Mouse (Mus musculus): ENCODE data around the gene Asic4. TPM values are rescaled to one million over a fixed set of nuclear protein-coding genes. Genes with fewer than 3 reads are reported as not detected.

The Asic4 gene
- total and polyA plus RNA-seq, 2 experiments from 2014 or later: 54.8 to 180 TPM

DNA sequence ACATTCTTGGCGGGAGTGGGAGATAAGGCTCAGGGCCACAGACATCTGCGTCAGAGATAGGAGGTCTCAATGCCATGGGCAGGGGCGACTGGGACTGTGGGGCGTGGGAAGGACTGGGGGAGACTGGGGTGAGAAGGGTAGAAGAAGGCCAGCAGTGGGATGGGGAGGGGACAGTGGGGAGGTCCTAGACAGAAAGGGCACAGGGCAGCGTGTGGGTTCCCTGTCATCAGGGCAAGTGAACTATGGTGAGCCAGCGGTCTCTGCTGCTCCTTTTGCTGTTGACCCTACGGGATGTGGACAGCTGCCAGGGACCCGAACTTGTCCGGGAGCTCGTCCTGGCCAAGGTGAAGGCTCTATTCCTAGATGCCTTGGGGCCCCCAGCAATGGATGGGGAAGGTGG, 56.8 kb downstream of the Asic4 start, which contains the start of gene Inha:
Gene Inha (plus strand): TSS at position 72 of the 400 bp plus-strand sequence.
- Histone ChIP-seq H3K4me2 (ENCODE audit: low read depth, low read length, poor library complexity, severe bottlenecking) (peak within 1 kb of the TSS; percentile 88), H3K4me3 (ENCODE audit: low read depth, low read length) (peak within 1 kb of the TSS; percentile 81), H3K9ac (replicated peaks; ENCODE audit: low read length, poor library complexity, severe bottlenecking) (peak within 1 kb of the TSS; percentile 93), H3K36me3 (ENCODE audit: insufficient read depth, low read length) (no peaks in the 10 kb centered on the region), H3K27ac (ENCODE audit: low read depth, low read length) (peak within 1 kb of the TSS; percentile 92), H3K9me3 (ENCODE audit: low read length) (no peaks in the 10 kb centered on the region), H3K4me1 (ENCODE audit: insufficient read depth, low read length) (peaks cover 4% of the 10 kb centered on the region; the same call in 1 of the 2 replicates), H3K27me3 (ENCODE audit: insufficient read depth, low read length) (no peaks in the 10 kb centered on the region)
- DNase-seq (ENCODE audit: low spot score): no peak
- no peak for TF ChIP-seq CTCF (IDR thresholded peaks at IDR 0.05)
- no peak for ATAC-seq (ENCODE audit: low FRiP score)
- 72% methylated on average over 10 of the region's 10 CpGs for WGBS

DNA sequence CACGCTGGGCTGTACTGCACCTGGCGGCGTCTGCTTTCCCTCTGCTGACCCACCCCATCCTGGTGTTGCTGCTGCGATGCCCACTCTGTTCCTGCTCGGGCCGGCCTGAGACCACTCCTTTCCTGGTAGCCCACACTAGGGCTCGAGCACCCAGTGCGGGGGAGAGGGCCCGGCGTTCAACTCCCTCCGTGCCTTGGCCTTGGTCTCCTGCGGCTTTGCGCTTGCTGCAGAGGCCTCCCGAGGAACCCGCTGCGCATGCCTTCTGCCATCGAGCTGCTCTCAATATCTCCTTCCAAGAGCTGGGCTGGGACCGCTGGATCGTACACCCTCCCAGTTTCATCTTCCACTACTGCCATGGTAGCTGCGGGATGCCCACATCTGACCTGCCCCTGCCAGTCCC, 59.4 kb downstream of the Asic4 start:
- Histone ChIP-seq H3K27ac (ENCODE audit: low read depth, low read length) (no peak overlapping the region), H3K4me3 (ENCODE audit: low read depth, low read length) (no peak overlapping the region), H3K4me2 (ENCODE audit: low read depth, low read length, poor library complexity, severe bottlenecking) (no peak overlapping the region), H3K9me3 (ENCODE audit: low read length) (no peaks in the 10 kb centered on the region), H3K9ac (replicated peaks; ENCODE audit: low read length, poor library complexity, severe bottlenecking) (no peak overlapping the region), H3K36me3 (ENCODE audit: insufficient read depth, low read length) (no peaks in the 10 kb centered on the region), H3K4me1 (ENCODE audit: insufficient read depth, low read length) (peaks cover 4% of the 10 kb centered on the region; the same call in 1 of the 2 replicates), H3K27me3 (ENCODE audit: insufficient read depth, low read length) (no peaks in the 10 kb centered on the region)
- no peak for TF ChIP-seq CTCF (IDR thresholded peaks at IDR 0.05)
- DNase-seq (ENCODE audit: low spot score): no peak
- WGBS: 53% methylated on average over 19 of the region's 20 CpGs
- no peak for ATAC-seq (ENCODE audit: low FRiP score)

DNA sequence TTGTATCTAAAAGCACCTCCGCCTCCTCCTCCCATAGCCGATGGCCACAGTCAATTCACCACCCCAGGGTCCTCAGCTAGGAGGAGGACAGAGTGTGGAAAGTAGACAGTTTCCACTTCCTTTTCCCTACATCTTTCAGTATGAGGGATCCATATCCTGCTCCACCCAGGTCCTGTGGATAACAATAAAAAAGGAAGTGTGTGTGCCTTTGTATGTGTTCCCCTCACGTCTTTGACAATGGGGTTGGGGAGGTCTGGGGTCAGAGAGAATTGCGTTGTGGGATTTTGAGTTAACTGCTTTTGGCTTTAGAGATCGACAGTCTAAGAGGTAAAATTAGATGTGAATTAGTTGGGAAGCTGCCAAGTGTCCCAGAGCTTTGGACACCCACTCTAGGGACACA, 59.9 kb downstream of the Asic4 start:
- no peak overlapping the region for H3K9ac ChIP-seq (replicated peaks; ENCODE audit: low read length, poor library complexity, severe bottlenecking)
- H3K4me2 ChIP-seq (ENCODE audit: low read depth, low read length, poor library complexity, severe bottlenecking): no peak overlapping the region
- 69% methylated on average over 5 of the region's 5 CpGs for WGBS
- no peaks in the 10 kb centered on the region for H3K36me3 ChIP-seq (ENCODE audit: insufficient read depth, low read length)
- no peak for TF ChIP-seq CTCF (IDR thresholded peaks at IDR 0.05)
- no peaks in the 10 kb centered on the region for H3K9me3 ChIP-seq (ENCODE audit: low read length)
- peaks cover 4% of the 10 kb centered on the region; the same call in 1 of the 2 replicates for H3K4me1 ChIP-seq (ENCODE audit: insufficient read depth, low read length)
- ATAC-seq (ENCODE audit: low FRiP score): no peak
- H3K4me3 ChIP-seq (ENCODE audit: low read depth, low read length): no peak overlapping the region
- DNase-seq (ENCODE audit: low spot score): no peak
- H3K27ac ChIP-seq (ENCODE audit: low read depth, low read length): no peak overlapping the region
- no peaks in the 10 kb centered on the region for H3K27me3 ChIP-seq (ENCODE audit: insufficient read depth, low read length)

DNA sequence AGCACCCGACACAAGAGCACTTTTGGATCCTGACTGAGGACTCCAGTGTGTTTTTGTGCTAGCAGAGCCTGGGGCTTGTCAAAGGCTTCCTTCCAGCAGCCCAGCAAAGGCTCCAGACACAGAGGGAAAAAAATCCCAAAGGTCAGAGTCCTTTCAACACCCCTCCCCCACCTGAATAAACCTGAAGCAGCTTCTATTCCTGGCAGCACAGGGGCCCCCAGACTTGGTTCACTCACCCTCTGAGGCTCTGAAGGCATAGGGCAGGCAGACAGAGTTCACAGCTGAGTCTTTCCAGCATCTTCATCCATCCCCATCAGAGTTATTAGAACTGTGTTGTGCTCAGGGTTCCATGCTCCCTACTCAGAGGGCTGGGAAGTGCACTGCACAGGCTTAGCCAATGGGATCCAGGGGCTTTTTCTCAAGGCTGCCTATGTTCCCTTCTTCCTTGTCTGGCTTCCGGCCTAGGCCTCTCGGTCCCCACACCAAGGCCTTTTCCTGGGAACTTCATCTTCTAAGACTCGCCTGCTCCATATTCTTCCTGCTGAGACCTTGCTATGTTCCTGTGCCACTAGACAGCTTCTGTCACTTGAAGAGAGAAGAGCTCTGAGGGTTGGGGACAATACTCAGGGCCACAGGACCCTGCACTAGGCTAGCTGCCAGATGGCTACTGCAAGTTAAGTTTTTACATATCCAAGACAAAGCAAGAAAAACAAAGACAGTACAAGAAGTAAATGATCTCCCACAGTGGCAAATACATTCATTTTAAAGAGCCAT, 61.4 kb downstream of the Asic4 start:
- Histone ChIP-seq H3K36me3 (ENCODE audit: insufficient read depth, low read length) (no peaks in the 10 kb centered on the region), H3K4me3 (ENCODE audit: low read depth, low read length) (no peak overlapping the region), H3K27ac (ENCODE audit: low read depth, low read length) (no peak overlapping the region), H3K9me3 (ENCODE audit: low read length) (no peaks in the 10 kb centered on the region), H3K4me1 (ENCODE audit: insufficient read depth, low read length) (peaks cover 4% of the 10 kb centered on the region; the same call in 1 of the 2 replicates), H3K9ac (replicated peaks; ENCODE audit: low read length, poor library complexity, severe bottlenecking) (no peak overlapping the region), H3K4me2 (ENCODE audit: low read depth, low read length, poor library complexity, severe bottlenecking) (no peak overlapping the region), H3K27me3 (ENCODE audit: insufficient read depth, low read length) (no peaks in the 10 kb centered on the region)
- 60% methylated on average over 4 of the region's 4 CpGs for WGBS
- DNase-seq (ENCODE audit: low spot score): no peak
- no peak for ATAC-seq (ENCODE audit: low FRiP score)
- TF ChIP-seq CTCF (IDR thresholded peaks at IDR 0.05): no peak

GRCm38 (mm10) chr1:75512550-75512949, 62.3 kb downstream of the Asic4 start:
- no peak for DNase-seq (ENCODE audit: low spot score)
- Histone ChIP-seq H3K9ac (replicated peaks; ENCODE audit: low read length, poor library complexity, severe bottlenecking) (no peak overlapping the region), H3K4me2 (ENCODE audit: low read depth, low read length, poor library complexity, severe bottlenecking) (no peak overlapping the region), H3K36me3 (ENCODE audit: insufficient read depth, low read length) (no peaks in the 10 kb centered on the region), H3K4me1 (ENCODE audit: insufficient read depth, low read length) (no peaks in the 10 kb centered on the region), H3K27me3 (ENCODE audit: insufficient read depth, low read length) (no peaks in the 10 kb centered on the region), H3K9me3 (ENCODE audit: low read length) (no peaks in the 10 kb centered on the region), H3K27ac (ENCODE audit: low read depth, low read length) (no peak overlapping the region), H3K4me3 (ENCODE audit: low read depth, low read length) (no peak overlapping the region)
- WGBS: 94% methylated on average over 3 of the region's 3 CpGs
- ATAC-seq (ENCODE audit: low FRiP score): no peak
- no peak for TF ChIP-seq CTCF (IDR thresholded peaks at IDR 0.05)

- Histone ChIP-seq H3K4me2 (ENCODE audit: low read depth, low read length, poor library complexity, severe bottlenecking) (no peak overlapping the region), H3K9me3 (ENCODE audit: low read length) (no peaks in the 10 kb centered on the region), H3K27me3 (ENCODE audit: insufficient read depth, low read length) (no peaks in the 10 kb centered on the region), H3K27ac (ENCODE audit: low read depth, low read length) (no peak overlapping the region), H3K4me3 (ENCODE audit: low read depth, low read length) (no peak overlapping the region), H3K4me1 (ENCODE audit: insufficient read depth, low read length) (no peaks in the 10 kb centered on the region), H3K9ac (replicated peaks; ENCODE audit: low read length, poor library complexity, severe bottlenecking) (no peak overlapping the region), H3K36me3 (ENCODE audit: insufficient read depth, low read length) (no peaks in the 10 kb centered on the region)
- DNase-seq (ENCODE audit: low spot score): no peak
- 87% methylated on average over 15 of the region's 15 CpGs for WGBS
- no peak for TF ChIP-seq CTCF (IDR thresholded peaks at IDR 0.05)
- no peak for ATAC-seq (ENCODE audit: low FRiP score)
Observed at GRCm38 (mm10) chr1:75516703-75517380, 66.6 kb downstream of the Asic4 start.

All from midbrain, postnatal 0 days (tissue).